Mouse (Mus musculus): ENCODE results near the gene Bcl2l10. TPM values are rescaled to one million over a fixed set of nuclear protein-coding genes. Genes with fewer than 3 reads are reported as not detected.

The Bcl2l10 gene
- total and polyA plus RNA-seq, 3 experiments, result 0.33 TPM; not detected in 2

DNA sequence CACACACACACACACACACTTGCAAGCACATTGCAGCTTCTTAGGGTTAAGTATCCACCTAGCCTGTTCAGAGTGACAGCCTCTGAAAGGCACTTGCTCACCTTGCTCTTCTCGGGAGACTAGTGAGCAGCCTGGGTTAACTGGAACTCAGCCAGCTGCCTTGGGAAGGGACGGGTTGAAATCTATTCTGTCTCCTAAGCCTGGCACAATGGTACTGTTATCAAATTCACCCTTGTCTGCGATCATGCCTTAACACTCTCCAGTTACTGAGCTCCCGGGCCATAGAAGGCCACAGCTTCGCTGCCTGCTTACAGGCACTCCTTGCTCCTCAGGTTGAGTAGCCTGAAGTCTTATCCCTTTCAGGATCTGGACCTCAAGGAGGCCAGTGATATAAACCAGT lies 53.1 kb downstream of the Bcl2l10 start:
- peaks cover 62% of the 10 kb centered on the region for H3K36me3 ChIP-seq (replicated peaks)

More for the DNA sequence above, 53.1 kb downstream of the Bcl2l10 start:
- Histone ChIP-seq H3K9me3 (replicated peaks) (no peaks in the 10 kb centered on the region), H3K4me3 (ENCODE audit: low read depth, low read length) (no peak overlapping the region), H3K4me1 (ENCODE audit: insufficient read depth, low read depth, low read length) (peaks cover 46% of the 10 kb centered on the region), H3K27me3 (ENCODE audit: insufficient read depth, low read length) (no peaks in the 10 kb centered on the region)
- DNase-seq (ENCODE audit: low spot score), result no peak
- TF ChIP-seq CTCF (IDR thresholded peaks at IDR 0.05; ENCODE audit: low read depth, low read length) (no peak), GATA1 (IDR thresholded peaks at IDR 0.05; ENCODE audit: borderline replicate concordance, low read length) (no peak), GATA2 (IDR thresholded peaks at IDR 0.05; ENCODE audit: borderline replicate concordance, low read depth, low read length) (no peak), TAL1 (conservative IDR thresholded peaks at IDR 0.05; ENCODE audit: low read depth, low read length) (no peak), POLR2AphosphoS5 (IDR thresholded peaks at IDR 0.05; ENCODE audit: insufficient replicate concordance, low read depth, low read length) (no peak)
- no peak for ATAC-seq (ENCODE audit: extremely low read depth, insufficient number of reproducible peaks, low FRiP score, poor library complexity, severe bottlenecking)

Other genes with a start within 250 kb of the Bcl2l10 start
- gene Myo5c, start 115.7 kb upstream of the Bcl2l10 start, total RNA-seq (2014; fragmentation: Nextera tagmentation), result 0.15 TPM in 1 of 2 replicates, not detected in the other
- under 0.01 and 0.22 TPM in 2 replicates for gene Myo5c, start 115.7 kb upstream of the Bcl2l10 start, total RNA-seq (2017)
- gene Myo5c, start 115.7 kb upstream of the Bcl2l10 start, polyA plus RNA-seq (2012), result not detected in 2 replicates
- gene Gnb5, start 41.5 kb upstream of the Bcl2l10 start, total RNA-seq (2014; fragmentation: Nextera tagmentation), result not detected in 2 replicates
- 0.17 and 0.66 TPM in 2 replicates for gene Gnb5, start 41.5 kb upstream of the Bcl2l10 start, total RNA-seq (2017)
- not detected in 2 replicates for gene Gnb5, start 41.5 kb upstream of the Bcl2l10 start, polyA plus RNA-seq (2012)
- gene Mapk6, start 62.2 kb downstream of the Bcl2l10 start, total RNA-seq (2014; fragmentation: Nextera tagmentation), result 49.2 and 57.6 TPM in 2 replicates
- 45.2 and 49.2 TPM in 2 replicates for gene Mapk6, start 62.2 kb downstream of the Bcl2l10 start, total RNA-seq (2017)
- 6.2 and 7.6 TPM in 2 replicates for gene Mapk6, start 62.2 kb downstream of the Bcl2l10 start, polyA plus RNA-seq (2012)
- 21.1 and 29.5 TPM in 2 replicates for gene Leo1, start 93.8 kb downstream of the Bcl2l10 start, total RNA-seq (2014; fragmentation: Nextera tagmentation)
- gene Leo1, start 93.8 kb downstream of the Bcl2l10 start, total RNA-seq (2017), result 38.0 and 48.3 TPM in 2 replicates
- 12.1 and 14.4 TPM in 2 replicates for gene Leo1, start 93.8 kb downstream of the Bcl2l10 start, polyA plus RNA-seq (2012)
- gene Tmod3, start 211.9 kb downstream of the Bcl2l10 start, total RNA-seq (2014; fragmentation: Nextera tagmentation), result 115 and 123 TPM in 2 replicates
- 118 and 136 TPM in 2 replicates for gene Tmod3, start 211.9 kb downstream of the Bcl2l10 start, total RNA-seq (2017)
- 10.9 and 11.3 TPM in 2 replicates for gene Tmod3, start 211.9 kb downstream of the Bcl2l10 start, polyA plus RNA-seq (2012)